Mouse (Mus musculus): ENCODE data around the gene Cd160. TPM values are rescaled to one million over a fixed set of nuclear protein-coding genes. Genes with fewer than 3 reads are reported as not detected.

The Cd160 gene
- polyA plus RNA-seq, 1 experiment from 2014 or later: 0.39 TPM

GRCm38 (mm10) chr3:96824614-96825013 lies 4.5 kb downstream of the Cd160 start:
- Histone ChIP-seq H3K4me3 (ENCODE audit: low read depth, low read length) (no peak overlapping the region), H3K27ac (ENCODE audit: low read length) (no peak overlapping the region), H3K4me2 (replicated peaks; ENCODE audit: low read depth, low read length) (no peak overlapping the region), H3K9ac (replicated peaks; ENCODE audit: low read depth) (no peak overlapping the region), H3K27me3 (replicated peaks; ENCODE audit: insufficient read depth, low read length) (no peaks in the 10 kb centered on the region), H3K9me3 (ENCODE audit: low read length) (no peaks in the 10 kb centered on the region), H3K4me1 (ENCODE audit: insufficient read depth, low read depth, low read length) (no peaks in the 10 kb centered on the region), H3K36me3 (ENCODE audit: insufficient read depth, low read length) (no peaks in the 10 kb centered on the region)
- ATAC-seq (no peak), DNase-seq (ENCODE audit: low spot score) (no peak)
- WGBS: 87% methylated on average over 12 of the region's 12 CpGs
- no peak for TF ChIP-seq CTCF (IDR thresholded peaks at IDR 0.05)

GRCm38 (mm10) chr3:96823701-96824100 lies 5.5 kb downstream of the Cd160 start:
- WGBS: 53% methylated on average over 3 of the region's 3 CpGs
- no peak overlapping the region for H3K9ac ChIP-seq (replicated peaks; ENCODE audit: low read depth)
- no peak for ATAC-seq
- no peak overlapping the region for H3K4me3 ChIP-seq (ENCODE audit: low read depth, low read length)
- H3K27ac ChIP-seq (ENCODE audit: low read length): no peak overlapping the region
- no peak for DNase-seq (ENCODE audit: low spot score)
- H3K4me2 ChIP-seq (replicated peaks; ENCODE audit: low read depth, low read length): no peak overlapping the region
- no peaks in the 10 kb centered on the region for H3K36me3 ChIP-seq (ENCODE audit: insufficient read depth, low read length)
- H3K9me3 ChIP-seq (ENCODE audit: low read length): no peaks in the 10 kb centered on the region
- no peaks in the 10 kb centered on the region for H3K27me3 ChIP-seq (replicated peaks; ENCODE audit: insufficient read depth, low read length)
- no peaks in the 10 kb centered on the region for H3K4me1 ChIP-seq (ENCODE audit: insufficient read depth, low read depth, low read length)
- TF ChIP-seq CTCF (IDR thresholded peaks at IDR 0.05) (no peak), EP300 (IDR thresholded peaks at IDR 0.05) (no peak)

DNA sequence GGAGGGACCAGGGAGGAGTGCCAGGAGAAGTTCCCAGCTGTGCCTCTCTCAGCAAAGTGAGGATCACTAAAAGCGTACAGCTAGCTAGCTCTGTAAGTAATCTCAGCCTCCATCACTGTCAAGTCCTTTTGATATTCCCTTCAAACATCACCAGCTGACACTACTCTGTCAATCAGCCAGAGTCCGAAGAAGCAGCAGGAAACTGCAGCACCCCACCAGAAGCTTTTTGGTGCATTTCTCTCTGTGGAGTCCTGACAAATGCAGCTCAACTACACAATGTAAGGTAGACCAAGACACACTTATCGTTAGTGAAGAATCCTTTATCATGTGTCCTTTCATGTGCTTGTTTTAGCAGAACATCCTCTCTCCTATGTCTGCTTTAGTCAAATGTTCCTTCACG lies 7.6 kb downstream of the Cd160 start:
- no peaks in the 10 kb centered on the region for H3K4me1 ChIP-seq (ENCODE audit: insufficient read depth, low read depth, low read length)
- DNase-seq (ENCODE audit: low spot score) (no peak), ATAC-seq (no peak)
- H3K27me3 ChIP-seq (replicated peaks; ENCODE audit: insufficient read depth, low read length): no peaks in the 10 kb centered on the region
- H3K27ac ChIP-seq (ENCODE audit: low read length): no peak overlapping the region
- TF ChIP-seq CTCF (IDR thresholded peaks at IDR 0.05): no peak
- TF ChIP-seq EP300 (IDR thresholded peaks at IDR 0.05): no peak
- 77% methylated on average over 4 of the region's 4 CpGs for WGBS
- H3K9me3 ChIP-seq (ENCODE audit: low read length): no peaks in the 10 kb centered on the region
- no peak overlapping the region for H3K4me3 ChIP-seq (ENCODE audit: low read depth, low read length)
- H3K4me2 ChIP-seq (replicated peaks; ENCODE audit: low read depth, low read length): no peak overlapping the region
- H3K36me3 ChIP-seq (ENCODE audit: insufficient read depth, low read length): no peaks in the 10 kb centered on the region
- H3K9ac ChIP-seq (replicated peaks; ENCODE audit: low read depth): no peak overlapping the region

- no peak overlapping the region for H3K27ac ChIP-seq (ENCODE audit: low read length)
- WGBS: 73% methylated on average over 6 of the region's 6 CpGs
- no peaks in the 10 kb centered on the region for H3K9me3 ChIP-seq (ENCODE audit: low read length)
- no peaks in the 10 kb centered on the region for H3K36me3 ChIP-seq (ENCODE audit: insufficient read depth, low read length)
- no peaks in the 10 kb centered on the region for H3K4me1 ChIP-seq (ENCODE audit: insufficient read depth, low read depth, low read length)
- no peak overlapping the region for H3K9ac ChIP-seq (replicated peaks; ENCODE audit: low read depth)
- H3K4me2 ChIP-seq (replicated peaks; ENCODE audit: low read depth, low read length): no peak overlapping the region
- no peak overlapping the region for H3K4me3 ChIP-seq (ENCODE audit: low read depth, low read length)
- no peak for ATAC-seq
- no peak for DNase-seq (ENCODE audit: low spot score)
- H3K27me3 ChIP-seq (replicated peaks; ENCODE audit: insufficient read depth, low read length): no peaks in the 10 kb centered on the region
- no peak for TF ChIP-seq EP300 (IDR thresholded peaks at IDR 0.05)
- no peak for TF ChIP-seq CTCF (IDR thresholded peaks at IDR 0.05)
Observed at GRCm38 (mm10) chr3:96820116-96820915, 8.8 kb downstream of the Cd160 start.

GRCm38 (mm10) chr3:96814342-96814741 lies 14.8 kb downstream of the Cd160 start:
- 63% methylated on average over 6 of the region's 6 CpGs for WGBS

DNA sequence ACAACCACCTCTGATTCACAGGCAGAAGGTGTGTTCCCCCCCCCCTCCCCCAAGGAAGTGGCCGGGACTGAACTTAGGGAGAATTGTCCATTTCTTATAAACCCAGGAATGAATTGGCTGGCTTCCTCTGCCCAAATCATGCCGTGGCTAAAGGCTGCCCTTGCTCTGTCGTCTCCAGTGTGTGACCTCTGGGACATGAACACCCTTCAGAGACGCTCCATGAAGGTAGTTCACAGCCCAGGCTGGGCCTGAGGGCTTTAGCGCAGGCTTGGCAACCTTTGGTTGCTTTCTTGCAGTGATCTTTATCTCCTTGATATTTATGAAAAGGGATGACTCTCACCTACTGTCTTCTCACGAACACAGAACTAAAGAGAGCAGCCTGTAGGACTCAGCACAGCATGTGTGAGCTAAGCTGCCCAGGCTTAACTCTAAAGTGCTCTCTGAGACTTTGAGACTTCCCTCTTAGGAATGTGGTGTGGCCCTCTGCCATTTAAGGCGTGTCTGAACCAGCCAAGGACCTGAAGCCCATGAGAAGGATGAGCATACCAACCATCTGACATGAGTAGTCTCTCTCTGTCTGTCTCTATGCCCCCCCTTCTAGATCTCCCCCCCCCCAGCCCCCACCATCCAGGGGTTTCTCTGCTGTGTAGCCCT lies 15.4 kb downstream of the Cd160 start:
- Histone ChIP-seq H3K36me3 (ENCODE audit: insufficient read depth, low read length) (no peaks in the 10 kb centered on the region), H3K27me3 (replicated peaks; ENCODE audit: insufficient read depth, low read length) (no peaks in the 10 kb centered on the region), H3K4me1 (ENCODE audit: insufficient read depth, low read depth, low read length) (peaks cover 7% of the 10 kb centered on the region; the same call in 1 of the 2 replicates), H3K27ac (ENCODE audit: low read length) (no peak overlapping the region), H3K4me3 (ENCODE audit: low read depth, low read length) (no peak overlapping the region), H3K9ac (replicated peaks; ENCODE audit: low read depth) (no peak overlapping the region), H3K4me2 (replicated peaks; ENCODE audit: low read depth, low read length) (peak overlapping the region; percentile 46), H3K9me3 (ENCODE audit: low read length) (no peaks in the 10 kb centered on the region)
- DNase-seq (ENCODE audit: low spot score) (peak; percentile 62), ATAC-seq (peak; percentile 73)
- TF ChIP-seq CTCF (IDR thresholded peaks at IDR 0.05): no peak
- TF ChIP-seq EP300 (IDR thresholded peaks at IDR 0.05): no peak
- WGBS: 29% methylated on average over 7 of the region's 7 CpGs

More at GRCm38 (mm10) chr3:96814342-96814741, 14.8 kb downstream of the Cd160 start:
- Histone ChIP-seq H3K4me1 (ENCODE audit: insufficient read depth, low read depth, low read length) (peaks cover 7% of the 10 kb centered on the region; the same call in 1 of the 2 replicates), H3K27me3 (replicated peaks; ENCODE audit: insufficient read depth, low read length) (no peaks in the 10 kb centered on the region), H3K9me3 (ENCODE audit: low read length) (no peaks in the 10 kb centered on the region), H3K27ac (ENCODE audit: low read length) (no peak overlapping the region), H3K4me3 (ENCODE audit: low read depth, low read length) (no peak overlapping the region), H3K36me3 (ENCODE audit: insufficient read depth, low read length) (no peaks in the 10 kb centered on the region), H3K9ac (replicated peaks; ENCODE audit: low read depth) (no peak overlapping the region), H3K4me2 (replicated peaks; ENCODE audit: low read depth, low read length) (no peak overlapping the region)
- no peak for DNase-seq (ENCODE audit: low spot score)
- TF ChIP-seq CTCF (IDR thresholded peaks at IDR 0.05): no peak
- TF ChIP-seq EP300 (IDR thresholded peaks at IDR 0.05): no peak
- ATAC-seq: no peak
